Mouse (Mus musculus) liver, embryonic 14.5 days (tissue): ENCODE measurements around the gene Espn.

Source experiments
- CTCF ChIP-seq: IDR thresholded peaks from 2 replicates; pipeline ENCODE4 v1.5.1; 2016; ENCODE audit warnings: antibody characterized with exemption, low read depth, control low read depth
- EP300 ChIP-seq: IDR thresholded peaks from 2 replicates; pipeline ENCODE4 v1.6.1; 2016; ENCODE audit warnings: antibody characterized with exemption, low read depth

DNA sequence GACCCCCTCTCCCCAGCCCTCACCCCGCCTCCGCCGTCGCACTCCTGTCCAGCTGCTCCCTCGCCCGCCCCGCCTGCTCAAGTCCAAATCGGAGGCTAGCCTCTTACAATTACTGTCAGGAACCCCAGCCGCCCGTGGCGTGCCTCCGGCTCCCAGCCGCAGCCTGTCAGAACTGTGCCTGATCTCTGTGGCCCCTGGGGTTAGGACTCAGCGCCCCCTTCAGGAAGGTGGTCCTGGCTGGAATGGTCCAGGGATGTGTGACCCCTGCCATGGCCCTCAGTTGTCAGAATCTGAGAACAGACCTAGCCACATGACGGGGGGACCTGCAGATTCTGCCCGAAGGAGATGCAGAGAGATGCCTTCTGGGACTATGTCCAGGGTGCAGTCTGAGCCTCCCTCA is 38.1 kb downstream of the Espn start:
- TF ChIP-seq CTCF: 0 out of 2 replicates have a peak, but pooled peaks have one; percentile 10
- no peak for TF ChIP-seq EP300
